Mouse (Mus musculus) layer of hippocampus, adult 18-20 months (tissue): ENCODE data around the gene Shank2. TPM values are rescaled to one million over a fixed set of nuclear protein-coding genes. Genes with fewer than 3 reads are reported as not detected.

Experiments used
- DNase-seq, 2 experiments: peaks; one replicate each; pipeline ENCODE4 v3.0.0; 2022; ENCODE audit warnings: low spot score in 2 of 2
- total RNA-seq, 2 experiments: library from RNA; stranded (reverse); gene quantifications; 2 replicates each; pipeline ENCODE4 v1.2.3; 2021

Gene Shank2
- total RNA-seq, 2 experiments from 2014 or later = 119 to 122 TPM

DNA sequence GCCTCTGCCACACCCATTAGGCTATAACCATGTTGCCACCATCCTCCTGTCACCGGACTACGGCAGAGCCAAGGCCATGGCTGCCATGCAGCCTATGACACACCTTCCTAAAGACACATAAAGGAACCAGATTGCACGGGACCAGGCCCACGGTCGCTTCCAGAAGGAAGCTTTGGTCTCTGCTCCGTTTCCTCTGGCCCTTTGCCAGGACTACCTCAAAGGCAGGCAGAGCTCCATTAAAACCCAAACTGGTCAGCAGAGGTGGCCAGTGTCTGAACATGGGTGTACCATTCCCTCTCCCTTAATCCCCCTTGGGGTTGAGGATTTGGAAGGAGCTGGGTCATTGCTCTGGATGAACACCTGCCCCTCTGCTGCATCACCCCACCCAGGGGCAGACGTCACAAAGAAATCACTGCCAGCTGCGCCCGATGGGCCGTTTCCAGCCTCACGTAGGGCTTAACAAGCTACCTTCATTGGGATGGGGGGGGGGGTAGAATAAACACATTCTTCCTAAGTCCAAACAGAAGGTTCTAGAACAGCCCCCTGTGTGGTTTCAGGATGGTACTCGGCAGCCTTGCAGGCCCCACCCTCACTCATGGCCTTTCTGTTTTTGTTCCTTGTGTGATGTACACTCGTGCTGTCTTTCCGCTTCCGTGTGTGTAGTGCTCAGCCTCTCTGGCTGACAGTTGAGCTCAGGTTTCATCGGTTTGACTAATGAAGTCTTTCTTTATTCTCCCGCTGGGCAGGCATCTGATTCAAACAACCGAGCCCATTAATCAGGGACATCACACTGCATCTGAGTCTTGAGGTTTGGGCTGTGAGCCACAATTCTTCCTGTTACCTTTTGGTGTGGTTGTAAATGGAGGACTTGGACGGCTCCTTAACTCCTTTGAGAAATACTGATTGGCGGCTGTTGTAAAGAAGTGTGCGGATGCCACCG lies 410.5 kb downstream of the Shank2 start:
- DNase-seq = no peak

DNA sequence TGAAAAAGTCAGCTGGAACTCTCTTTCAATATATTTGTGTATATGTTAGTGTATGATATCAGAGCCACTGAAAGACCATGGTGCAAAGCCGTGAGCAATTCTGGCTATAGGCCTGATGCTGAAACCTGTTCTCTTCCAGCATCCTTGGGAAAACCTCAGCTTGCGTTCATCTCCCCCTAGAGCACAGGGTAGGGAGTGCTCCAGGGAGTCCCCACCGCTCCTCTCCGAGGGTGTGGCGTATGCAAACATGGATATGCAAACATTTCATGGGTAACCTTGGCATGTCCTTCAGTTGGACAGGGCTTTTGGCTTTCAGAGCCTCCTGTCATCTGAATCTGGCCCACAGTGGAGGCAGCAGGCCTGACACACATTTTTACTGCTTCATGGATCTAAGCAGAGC lies 412.9 kb downstream of the Shank2 start:
- no peak for DNase-seq

DNA sequence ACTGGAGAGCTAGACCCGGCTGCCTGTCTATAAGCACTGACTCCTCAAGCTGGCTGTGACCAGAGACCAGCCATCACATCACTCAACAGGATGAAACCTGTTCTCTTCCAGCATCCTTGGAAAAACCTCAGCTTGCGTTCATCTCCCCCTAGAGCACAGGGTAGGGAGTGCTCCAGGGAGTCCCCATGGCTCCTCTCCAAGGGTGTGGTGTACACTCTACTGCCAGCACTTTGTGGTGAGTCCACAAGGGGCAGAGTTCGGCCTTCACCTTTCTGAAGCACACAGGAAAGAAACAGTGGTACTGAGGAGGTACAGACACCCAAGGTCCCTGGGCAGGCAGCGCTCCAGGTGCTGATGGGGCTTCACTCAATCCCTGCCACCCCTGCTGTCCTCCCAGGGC lies 414.1 kb downstream of the Shank2 start:
- peak in 1 of 2 experiments; percentile 48 for DNase-seq

DNA sequence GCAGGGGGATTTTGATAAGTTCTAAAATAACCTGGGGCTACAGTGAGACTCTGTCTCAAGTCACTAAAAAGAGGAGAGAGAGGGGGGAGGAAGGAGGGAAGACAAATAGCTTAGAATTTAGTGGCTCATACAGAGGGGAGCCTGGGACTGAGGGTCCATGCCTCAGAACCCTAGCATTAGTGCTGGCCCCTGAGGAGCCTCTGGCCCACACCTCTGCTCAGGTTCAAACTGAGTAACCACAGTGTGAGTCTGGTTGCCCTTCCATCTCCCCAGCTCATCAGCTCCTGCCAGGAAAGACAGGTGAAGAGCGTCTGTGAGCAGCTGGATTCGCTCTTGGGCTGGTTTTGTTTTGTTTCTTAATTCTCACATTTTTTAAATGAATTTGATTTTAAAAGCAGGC lies 415.5 kb downstream of the Shank2 start:
- no peak for DNase-seq

DNA sequence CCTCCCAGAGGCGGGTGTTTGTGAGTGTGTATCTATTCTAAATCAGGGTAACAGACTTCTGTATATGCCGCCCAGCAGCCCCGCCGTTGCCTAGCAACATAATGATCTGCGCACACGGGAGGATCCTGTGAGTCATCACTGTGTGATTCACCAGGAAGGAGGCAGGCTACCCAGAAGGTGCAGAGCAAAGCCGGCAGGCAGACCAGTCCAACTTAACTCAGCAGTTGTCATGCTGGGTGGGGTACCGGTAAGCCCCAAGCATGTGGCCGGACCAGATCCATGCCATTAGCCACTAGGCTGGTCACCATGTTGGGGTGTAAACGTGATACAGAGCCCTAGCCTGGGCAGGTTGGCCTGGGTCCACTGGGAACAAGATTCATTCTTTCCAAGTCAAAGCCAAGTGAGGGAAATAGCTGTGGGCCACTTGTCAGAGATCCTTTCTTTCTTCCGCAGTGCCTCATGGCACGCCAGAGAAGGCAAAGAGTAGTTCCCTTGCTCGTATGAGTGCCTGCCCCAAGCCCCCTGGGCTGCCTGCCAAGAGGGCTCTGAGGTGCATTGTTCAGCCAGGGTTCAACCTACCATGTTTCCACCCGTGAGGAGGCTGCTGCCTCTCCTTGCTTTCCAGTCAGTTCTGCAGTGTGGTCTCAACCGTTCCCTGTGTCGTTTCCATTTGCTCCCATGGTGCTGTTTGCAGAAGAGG lies 416.1 kb downstream of the Shank2 start:
- DNase-seq = peak; percentile 89 to 93

DNA sequence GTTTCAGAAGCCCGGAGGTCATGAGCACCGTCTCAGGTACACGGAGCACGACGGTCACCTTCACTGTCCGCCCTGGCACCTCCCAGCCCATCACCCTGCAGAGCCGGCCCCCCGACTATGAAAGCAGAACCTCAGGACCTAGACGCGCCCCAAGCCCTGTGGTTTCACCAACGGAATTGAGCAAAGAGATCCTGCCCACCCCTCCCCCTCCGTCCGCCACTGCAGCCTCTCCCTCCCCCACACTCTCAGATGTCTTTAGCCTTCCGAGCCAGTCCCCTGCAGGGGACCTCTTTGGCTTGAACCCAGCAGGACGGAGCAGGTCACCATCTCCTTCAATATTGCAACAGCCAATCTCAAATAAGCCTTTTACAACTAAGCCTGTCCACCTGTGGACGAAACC lies 418.8 kb downstream of the Shank2 start:
- no peak for DNase-seq

DNA sequence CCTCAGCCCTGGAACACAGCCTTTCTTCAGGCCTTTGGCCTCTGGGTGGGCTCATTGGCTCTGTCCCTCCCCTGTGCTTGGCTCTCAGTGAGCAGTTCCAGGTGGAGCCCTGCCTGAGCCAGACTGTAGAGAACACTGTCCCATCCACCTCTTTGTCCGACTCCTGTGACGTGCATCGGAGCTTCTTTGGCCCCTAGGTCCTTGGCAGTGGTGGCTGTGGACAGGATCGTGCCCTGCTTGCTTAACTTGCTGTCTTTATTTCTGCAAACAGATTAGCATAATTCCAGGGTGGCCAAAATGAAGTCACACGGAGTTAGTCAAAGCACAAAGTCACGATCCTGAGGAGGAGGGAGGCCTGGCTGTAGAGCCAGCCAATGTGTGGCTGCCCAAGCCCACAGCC lies 419.8 kb downstream of the Shank2 start:
- DNase-seq = no peak

DNA sequence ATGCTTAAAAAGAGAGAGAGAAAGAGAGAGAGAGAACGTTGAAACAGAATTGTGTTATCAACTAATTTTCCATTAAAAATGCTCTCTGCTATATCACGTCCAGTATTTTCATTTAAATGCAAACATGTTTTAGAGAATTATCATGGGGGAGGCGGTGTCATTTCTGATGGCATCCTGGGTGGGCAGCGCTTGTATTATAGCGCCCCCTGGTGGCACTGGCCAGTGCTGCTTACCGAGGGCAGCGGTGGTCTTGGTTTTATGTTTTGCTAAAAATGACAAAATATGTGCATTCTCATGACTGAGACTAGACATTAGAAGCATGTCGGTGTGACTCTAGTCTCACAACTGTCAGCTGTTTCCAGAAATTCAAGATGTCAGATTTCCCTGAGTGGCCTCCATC lies 424.2 kb downstream of the Shank2 start:
- peak in 1 of 2 experiments; percentile 78 for DNase-seq

DNA sequence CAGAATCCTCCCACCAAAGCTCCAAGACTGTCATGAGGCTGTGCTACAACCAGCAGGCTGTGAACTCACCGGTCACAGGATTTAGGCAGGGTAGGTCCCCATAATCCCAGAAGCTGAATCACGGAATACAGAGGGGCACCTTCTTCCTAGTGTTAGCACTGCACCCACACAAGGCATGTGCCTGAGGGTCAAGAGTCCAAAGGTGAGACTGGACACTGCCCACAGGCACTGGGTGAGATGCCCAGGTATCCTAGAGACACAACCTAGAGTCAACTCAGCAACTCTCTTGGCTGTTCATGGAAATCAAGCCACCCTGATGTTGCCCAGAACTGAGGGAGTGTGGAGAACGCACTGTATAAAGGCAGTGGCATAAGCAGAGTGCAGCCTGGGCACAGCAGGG lies 424.9 kb downstream of the Shank2 start:
- no peak for DNase-seq

DNA sequence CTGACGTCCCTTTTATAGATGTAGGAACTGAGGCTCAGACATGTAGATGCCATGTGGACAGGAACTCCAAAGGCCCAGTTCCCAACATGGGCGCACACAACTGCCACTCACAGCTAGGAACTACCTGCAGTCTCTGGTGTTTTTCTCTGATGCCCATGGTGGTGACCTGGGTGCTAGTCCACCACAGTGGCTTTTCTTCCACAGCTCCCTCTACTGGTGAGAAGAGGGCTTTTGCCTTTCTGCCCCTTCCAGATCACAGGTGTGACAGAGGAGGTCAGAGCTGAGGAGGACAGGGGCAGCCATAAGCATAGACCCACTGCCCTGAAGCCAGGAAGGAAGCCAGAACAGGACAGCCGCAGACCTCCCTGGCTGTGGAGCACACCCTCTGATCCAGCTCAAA lies 425.7 kb downstream of the Shank2 start:
- DNase-seq = no peak

DNA sequence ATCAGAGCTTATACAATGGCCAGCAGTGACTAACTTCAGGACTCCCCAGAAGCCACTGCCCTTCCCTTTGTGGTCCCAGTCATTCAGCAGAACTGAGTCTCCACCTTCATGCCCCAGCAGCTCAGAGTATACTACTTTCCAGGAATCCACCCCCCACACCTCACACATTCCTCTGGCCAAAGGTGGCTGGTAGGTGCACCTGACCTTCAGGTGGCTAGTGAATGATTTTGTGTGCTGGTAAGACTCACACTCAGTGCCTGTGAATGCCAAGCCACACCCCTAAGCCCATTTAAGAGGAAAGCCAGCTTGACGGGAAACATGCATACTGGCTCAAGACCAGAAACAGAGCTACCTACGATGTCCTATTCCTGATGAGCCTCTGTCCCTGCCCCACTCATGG lies 431.2 kb downstream of the Shank2 start:
- DNase-seq = no peak

DNA sequence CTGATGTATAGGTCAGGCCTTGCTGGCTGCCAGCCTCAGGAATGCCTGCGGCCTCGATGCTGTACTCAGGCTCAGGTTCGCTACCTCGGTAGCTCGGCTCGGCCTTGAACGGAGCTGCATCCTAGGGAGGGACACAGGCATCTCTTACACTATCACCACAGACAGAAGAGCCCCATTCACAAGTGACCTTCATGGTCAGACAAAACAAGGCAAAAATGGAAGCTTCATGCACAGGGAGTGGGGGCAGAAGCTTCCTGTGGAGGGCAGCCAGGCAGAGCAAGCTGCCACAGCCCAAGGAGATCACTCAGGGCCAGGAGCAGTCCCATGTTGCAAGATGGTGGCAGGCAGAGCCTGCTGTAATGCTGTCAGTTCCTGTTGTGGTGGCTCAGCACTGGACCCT lies 437.1 kb downstream of the Shank2 start:
- DNase-seq = no peak

DNA sequence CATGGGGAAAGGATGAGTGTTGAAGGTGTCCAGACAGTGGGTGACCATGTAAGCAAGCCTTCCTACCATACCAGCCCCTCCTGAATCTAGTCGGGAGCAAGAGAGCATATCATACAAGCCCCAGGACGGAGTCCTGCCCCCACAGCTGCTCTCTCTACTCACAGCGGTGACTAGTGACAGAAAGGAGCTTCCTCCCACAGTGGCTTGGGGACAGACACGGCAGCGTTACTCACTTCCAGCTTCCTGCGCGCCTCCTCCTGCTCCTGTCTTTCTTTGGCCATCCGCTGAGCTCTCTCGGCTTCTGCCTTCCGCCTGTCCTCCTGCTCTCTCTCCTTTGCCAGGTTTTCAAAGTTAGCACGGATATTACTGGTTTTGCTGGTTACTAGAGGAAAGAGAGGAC lies 439.7 kb downstream of the Shank2 start:
- no peak for DNase-seq

DNA sequence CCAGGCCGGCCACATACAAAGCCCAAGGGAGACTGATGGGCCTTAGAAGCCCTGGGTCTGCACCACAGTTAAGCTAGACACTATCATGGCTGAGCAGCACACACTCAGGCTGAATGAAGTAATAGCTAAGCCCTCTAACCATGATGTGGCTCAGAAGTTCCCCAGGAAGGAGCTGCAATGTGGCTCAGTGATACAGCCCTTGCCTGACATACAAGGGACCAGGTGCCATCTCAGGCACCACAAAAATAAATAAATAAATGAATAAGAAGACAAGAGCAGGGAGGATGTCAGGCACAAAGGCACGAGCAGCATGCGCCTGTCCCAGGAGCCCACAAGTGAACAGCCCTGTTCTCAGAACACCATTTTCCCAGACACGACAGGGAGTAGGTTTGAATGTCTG lies 440.2 kb downstream of the Shank2 start:
- DNase-seq = no peak

DNA sequence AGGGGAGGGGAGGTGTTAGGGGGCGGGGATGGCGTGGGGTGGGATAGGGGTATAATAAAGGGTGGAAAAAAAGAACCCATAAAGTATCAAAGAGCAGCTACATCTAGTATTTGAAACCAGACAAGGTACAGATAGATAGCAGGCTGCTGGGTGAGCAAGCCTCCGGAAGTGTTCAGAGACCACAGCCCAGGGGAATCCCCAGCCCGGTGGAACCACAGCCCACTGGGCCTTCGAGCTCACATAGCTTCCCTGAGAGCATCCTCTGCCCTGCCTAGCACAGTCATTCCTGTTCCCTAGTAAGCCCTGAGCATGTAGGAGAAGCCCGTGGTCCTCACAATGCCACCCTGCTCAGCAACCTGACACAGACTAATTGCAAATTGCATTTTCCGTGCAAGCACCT lies 443.1 kb downstream of the Shank2 start:
- no peak for DNase-seq

DNA sequence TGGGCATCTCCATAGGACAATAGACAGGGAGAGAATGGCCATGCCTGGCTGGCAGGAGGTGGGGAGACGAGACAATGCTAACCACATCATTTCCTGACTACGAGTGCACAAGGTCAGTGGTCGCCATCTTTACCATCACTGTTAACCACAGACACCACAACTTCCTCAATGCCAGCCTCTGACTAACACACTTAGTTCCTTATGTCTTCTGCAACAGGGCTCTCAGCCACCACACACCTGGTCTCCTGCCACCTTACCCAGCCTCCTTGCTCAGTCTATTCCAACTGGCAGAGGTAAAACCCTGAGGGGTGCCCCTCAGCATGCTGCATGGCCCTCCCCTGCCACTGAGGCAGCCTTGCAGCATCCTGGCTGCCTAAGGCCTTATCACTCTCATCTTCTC lies 445.4 kb downstream of the Shank2 start:
- no peak for DNase-seq

DNA sequence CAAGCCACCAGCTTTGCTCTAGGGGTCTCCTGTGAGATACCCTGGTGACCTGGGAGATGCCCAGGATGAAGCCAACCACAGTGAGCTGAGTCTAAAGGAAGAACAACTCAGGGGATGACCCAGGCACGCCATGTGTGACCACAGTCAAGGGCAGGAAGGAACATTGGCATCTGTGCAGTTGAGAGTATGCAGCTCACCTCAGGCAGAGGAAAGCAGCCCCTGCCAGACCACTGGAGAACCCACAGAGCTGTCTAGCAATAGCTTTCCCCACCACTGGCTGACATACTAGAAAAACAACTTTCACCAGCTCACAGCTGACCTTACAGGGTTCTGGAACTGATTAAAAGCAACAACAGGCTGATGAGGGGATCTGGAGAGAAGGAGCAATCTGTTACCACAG lies 446.5 kb downstream of the Shank2 start:
- no peak for DNase-seq

DNA sequence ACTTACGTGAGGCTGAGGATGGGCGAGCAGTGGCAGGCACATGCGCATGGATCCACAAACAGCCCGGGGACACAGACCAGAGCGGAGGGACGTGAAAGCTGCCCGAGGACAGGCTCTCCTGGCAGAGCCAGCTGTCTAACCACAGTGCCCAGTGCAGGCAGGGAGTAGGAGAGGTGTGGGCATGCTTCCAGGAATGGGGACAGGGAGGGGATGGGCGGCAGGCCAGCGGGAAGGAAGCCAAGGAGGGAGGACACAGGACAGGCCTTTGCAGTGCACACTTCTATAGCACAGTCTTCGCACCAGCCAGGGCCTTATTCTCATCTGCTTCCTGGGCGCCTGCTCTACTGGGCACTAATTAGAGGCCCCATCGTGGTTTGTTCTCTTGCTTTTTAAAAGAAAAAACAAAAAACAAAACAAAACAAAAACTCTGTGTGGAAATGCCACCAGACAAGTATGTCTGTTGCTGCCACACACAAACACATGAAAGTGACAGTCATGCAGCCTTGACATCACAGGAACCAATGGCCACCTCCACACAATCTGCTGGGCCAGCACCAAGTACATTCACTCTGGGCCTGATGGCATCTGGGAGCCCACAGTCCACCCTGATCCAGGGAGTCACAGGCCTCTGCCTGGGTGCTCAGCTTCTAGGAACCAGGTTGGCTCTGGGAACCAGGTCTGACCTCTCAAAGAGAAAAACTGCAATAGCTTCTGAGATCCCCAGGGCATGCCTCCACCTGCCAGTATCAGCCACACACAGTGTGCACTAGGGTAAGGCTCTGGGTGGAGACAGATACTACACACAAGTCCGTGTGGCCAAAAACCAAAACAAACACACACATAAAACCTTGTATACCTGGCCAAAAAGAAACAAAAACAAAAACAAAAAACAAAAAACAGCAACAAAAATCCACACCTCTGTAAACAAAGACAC lies 448.2 kb downstream of the Shank2 start:
- peak; percentile 64 to 80 for DNase-seq

DNA sequence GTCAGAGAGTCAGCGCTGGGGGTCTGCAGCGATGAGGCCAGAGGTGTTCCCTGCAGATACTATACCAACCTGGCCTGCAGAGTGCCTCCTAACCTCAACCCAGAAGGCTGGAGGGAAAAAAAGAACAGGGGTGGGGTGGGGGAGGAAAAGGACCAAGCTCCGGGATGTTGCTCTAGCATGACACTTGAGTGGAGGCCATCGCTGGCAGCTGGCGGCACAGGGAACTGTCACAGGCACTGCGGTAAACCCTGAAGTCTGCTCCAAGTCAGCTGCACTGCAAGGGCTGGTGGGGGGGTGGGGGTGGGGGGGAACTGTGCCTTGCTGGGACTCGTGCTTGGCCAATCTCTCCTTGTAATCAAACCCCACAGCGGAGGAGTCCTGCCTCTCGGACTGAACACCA lies 448.9 kb downstream of the Shank2 start:
- no peak for DNase-seq

DNA sequence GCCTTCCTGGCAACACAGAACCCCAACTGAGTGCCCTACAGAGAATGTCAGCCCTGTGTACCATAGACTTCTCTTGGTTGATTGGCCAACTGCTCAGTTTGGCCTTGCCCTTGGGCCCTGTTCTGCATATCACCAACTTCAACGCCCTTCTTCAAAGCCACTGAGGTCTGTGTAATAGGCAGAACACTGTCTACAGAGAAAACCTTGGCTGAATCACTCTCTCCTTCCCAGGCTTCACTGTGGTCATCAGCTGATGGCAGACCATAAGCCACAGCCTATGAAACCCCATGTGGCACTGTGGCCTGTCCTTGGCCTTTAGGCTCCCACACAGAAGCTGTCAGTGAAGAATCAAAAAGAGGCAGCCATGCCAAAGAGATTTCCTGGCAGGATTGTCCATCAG lies 457.2 kb downstream of the Shank2 start:
- no peak for DNase-seq

DNA sequence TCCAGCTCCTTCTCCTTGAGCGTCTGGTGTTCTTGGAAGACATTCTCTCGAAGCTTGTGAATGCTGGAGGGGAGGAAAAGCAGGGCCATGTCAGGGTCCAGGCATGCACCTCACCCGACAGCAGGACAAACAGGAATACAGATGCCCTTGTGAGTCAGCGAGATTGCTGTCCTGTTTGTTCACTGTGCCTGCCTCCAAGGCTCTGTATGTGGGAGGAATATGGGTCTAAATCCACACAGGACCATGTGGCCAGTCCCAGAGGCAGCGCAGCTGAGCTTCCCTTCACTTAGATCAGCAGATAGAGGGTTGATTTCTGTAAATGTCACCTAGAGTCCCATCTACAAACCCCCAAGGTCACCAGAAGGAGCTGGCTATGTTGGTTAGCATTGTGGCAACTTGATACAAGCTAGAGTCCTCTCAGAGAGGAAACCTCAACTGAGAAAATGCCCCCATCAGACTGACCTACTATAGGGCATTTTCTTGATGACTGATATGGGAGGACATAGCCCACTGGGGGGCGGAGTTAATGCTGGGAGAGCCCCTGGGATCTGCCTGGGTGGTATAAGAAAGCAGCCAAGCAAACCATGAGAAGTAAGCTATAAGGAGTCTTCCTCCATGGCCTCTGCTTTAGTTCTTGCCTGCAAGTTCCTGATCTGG lies 459.6 kb downstream of the Shank2 start:
- DNase-seq = no peak
